Mouse (Mus musculus): ENCODE results near the gene Rgs7bp. TPM values are rescaled to one million over a fixed set of nuclear protein-coding genes. Genes with fewer than 3 reads are reported as not detected.

The Rgs7bp gene
- polyA plus RNA-seq, 1 experiment from 2014 or later = 0.83 TPM

GRCm38 (mm10) chr13:105066119-105066518 is 11.4 kb upstream of the Rgs7bp start:
- DNase-seq (no peak), ATAC-seq (ENCODE audit: insufficient read depth) (no peak)
- Histone ChIP-seq H3K9ac (no peak overlapping the region), H3K4me1 (ENCODE audit: insufficient read depth) (no peaks in the 10 kb centered on the region), H3K27ac (ENCODE audit: low read depth) (no peak overlapping the region), H3K9me3 (ENCODE audit: low read depth, low read length) (no peaks in the 10 kb centered on the region), H3K27me3 (ENCODE audit: insufficient read depth, low read length) (no peaks in the 10 kb centered on the region), H3K4me2 (no peak overlapping the region), H3K36me3 (ENCODE audit: insufficient read depth) (no peaks in the 10 kb centered on the region), H3K4me3 (ENCODE audit: low read depth, low read length) (no peak overlapping the region)
- TF ChIP-seq CTCF (IDR thresholded peaks at IDR 0.05; ENCODE audit: low read depth) = no peak

- WGBS = 18% methylated on average over 5 of the region's 5 CpGs
- H3K4me2 ChIP-seq = peak overlapping the region; percentile 93
- no peaks in the 10 kb centered on the region for H3K36me3 ChIP-seq (ENCODE audit: insufficient read depth)
- no peaks in the 10 kb centered on the region for H3K4me1 ChIP-seq (ENCODE audit: insufficient read depth)
- H3K27me3 ChIP-seq (ENCODE audit: insufficient read depth, low read length) = peaks cover 19% of the 10 kb centered on the region
- ATAC-seq (ENCODE audit: insufficient read depth) (peak; percentile 13; the same call in 1 of the 2 replicates), DNase-seq (peak; percentile 55)
- no peaks in the 10 kb centered on the region for H3K9me3 ChIP-seq (ENCODE audit: low read depth, low read length)
- H3K27ac ChIP-seq (ENCODE audit: low read depth) = no peak overlapping the region
- no peak overlapping the region for H3K9ac ChIP-seq
- peak overlapping the region; percentile 56 for H3K4me3 ChIP-seq (ENCODE audit: low read depth, low read length)
- no peak for TF ChIP-seq CTCF (IDR thresholded peaks at IDR 0.05; ENCODE audit: low read depth)
These were observed 644 bp upstream of the Rgs7bp start for GRCm38 (mm10) chr13:105055374-105055773.

- TF ChIP-seq CTCF (IDR thresholded peaks at IDR 0.05; ENCODE audit: low read depth) = no peak
- ATAC-seq (ENCODE audit: insufficient read depth) = peak; percentile 50
- Histone ChIP-seq H3K9me3 (ENCODE audit: low read depth, low read length) (no peaks in the 10 kb centered on the region), H3K4me1 (ENCODE audit: insufficient read depth) (no peaks in the 10 kb centered on the region), H3K27me3 (ENCODE audit: insufficient read depth, low read length) (peaks cover 19% of the 10 kb centered on the region), H3K4me3 (ENCODE audit: low read depth, low read length) (peak overlapping the region; percentile 56), H3K36me3 (ENCODE audit: insufficient read depth) (no peaks in the 10 kb centered on the region), H3K9ac (peak overlapping the region; percentile 54; the same call in 1 of the 2 replicates), H3K4me2 (peak overlapping the region; percentile 93), H3K27ac (ENCODE audit: low read depth) (no peak overlapping the region)
- DNase-seq = no peak
- under 1% methylated on average over 8 of the region's 8 CpGs for WGBS
These were observed 195 bp upstream of the Rgs7bp start for GRCm38 (mm10) chr13:105054941-105055309.

- Histone ChIP-seq H3K27ac (ENCODE audit: low read depth) (no peak overlapping the region), H3K4me3 (ENCODE audit: low read depth, low read length) (peak overlapping the region; percentile 56), H3K4me1 (ENCODE audit: insufficient read depth) (no peaks in the 10 kb centered on the region), H3K36me3 (ENCODE audit: insufficient read depth) (no peaks in the 10 kb centered on the region), H3K4me2 (peak overlapping the region; percentile 93), H3K9me3 (ENCODE audit: low read depth, low read length) (no peaks in the 10 kb centered on the region), H3K27me3 (ENCODE audit: insufficient read depth, low read length) (peaks cover 19% of the 10 kb centered on the region), H3K9ac (peak overlapping the region; percentile 54)
- DNase-seq (no peak), ATAC-seq (ENCODE audit: insufficient read depth) (peak; percentile 16)
- WGBS = 3% methylated on average over 12 of the region's 12 CpGs
- TF ChIP-seq CTCF (IDR thresholded peaks at IDR 0.05; ENCODE audit: low read depth) = no peak
These were observed 1.1 kb downstream of the Rgs7bp start for GRCm38 (mm10) chr13:105053618-105054017.

GRCm38 (mm10) chr13:105051432-105051831 is 3.3 kb downstream of the Rgs7bp start:
- TF ChIP-seq CTCF (IDR thresholded peaks at IDR 0.05; ENCODE audit: low read depth) = no peak
- H3K27ac ChIP-seq (ENCODE audit: low read depth) = no peak overlapping the region
- no peaks in the 10 kb centered on the region for H3K36me3 ChIP-seq (ENCODE audit: insufficient read depth)
- no peak overlapping the region for H3K9ac ChIP-seq
- no peak overlapping the region for H3K4me3 ChIP-seq (ENCODE audit: low read depth, low read length)
- H3K27me3 ChIP-seq (ENCODE audit: insufficient read depth, low read length) = peaks cover 19% of the 10 kb centered on the region
- H3K4me1 ChIP-seq (ENCODE audit: insufficient read depth) = no peaks in the 10 kb centered on the region
- no peak overlapping the region for H3K4me2 ChIP-seq
- WGBS = 28% methylated on average over 6 of the region's 6 CpGs
- no peak for ATAC-seq (ENCODE audit: insufficient read depth)
- no peaks in the 10 kb centered on the region for H3K9me3 ChIP-seq (ENCODE audit: low read depth, low read length)
- DNase-seq = no peak

- Histone ChIP-seq H3K27ac (ENCODE audit: low read depth) (no peak overlapping the region), H3K36me3 (ENCODE audit: insufficient read depth) (no peaks in the 10 kb centered on the region), H3K4me3 (ENCODE audit: low read depth, low read length) (no peak overlapping the region), H3K9me3 (ENCODE audit: low read depth, low read length) (no peaks in the 10 kb centered on the region), H3K27me3 (ENCODE audit: insufficient read depth, low read length) (peaks cover 11% of the 10 kb centered on the region), H3K4me2 (no peak overlapping the region), H3K9ac (no peak overlapping the region), H3K4me1 (ENCODE audit: insufficient read depth) (no peaks in the 10 kb centered on the region)
- DNase-seq (peak; percentile 15), ATAC-seq (ENCODE audit: insufficient read depth) (no peak)
- no peak for TF ChIP-seq CTCF (IDR thresholded peaks at IDR 0.05; ENCODE audit: low read depth)
- 66% methylated on average over 8 of the region's 8 CpGs for WGBS
These were observed 6.1 kb downstream of the Rgs7bp start for GRCm38 (mm10) chr13:105048662-105049061.

GRCm38 (mm10) chr13:105047377-105047776 is 7.4 kb downstream of the Rgs7bp start:
- no peak for ATAC-seq (ENCODE audit: insufficient read depth)
- H3K9ac ChIP-seq = no peak overlapping the region
- H3K27ac ChIP-seq (ENCODE audit: low read depth) = no peak overlapping the region
- no peaks in the 10 kb centered on the region for H3K27me3 ChIP-seq (ENCODE audit: insufficient read depth, low read length)
- TF ChIP-seq CTCF (IDR thresholded peaks at IDR 0.05; ENCODE audit: low read depth) = no peak
- WGBS = 40% methylated on average over 9 of the region's 9 CpGs
- peak overlapping the region; percentile 31; the same call in 1 of the 2 replicates for H3K4me2 ChIP-seq
- peak; percentile 14 for DNase-seq
- H3K36me3 ChIP-seq (ENCODE audit: insufficient read depth) = no peaks in the 10 kb centered on the region
- no peaks in the 10 kb centered on the region for H3K4me1 ChIP-seq (ENCODE audit: insufficient read depth)
- no peaks in the 10 kb centered on the region for H3K9me3 ChIP-seq (ENCODE audit: low read depth, low read length)
- 0 out of 2 replicates have a peak overlapping the region, but pooled peaks have one; percentile 2 for H3K4me3 ChIP-seq (ENCODE audit: low read depth, low read length)

- TF ChIP-seq CTCF (IDR thresholded peaks at IDR 0.05; ENCODE audit: low read depth) = no peak
- Histone ChIP-seq H3K27me3 (ENCODE audit: insufficient read depth, low read length) (no peaks in the 10 kb centered on the region), H3K4me3 (ENCODE audit: low read depth, low read length) (no peak overlapping the region), H3K4me1 (ENCODE audit: insufficient read depth) (no peaks in the 10 kb centered on the region), H3K9ac (no peak overlapping the region), H3K4me2 (no peak overlapping the region), H3K27ac (ENCODE audit: low read depth) (no peak overlapping the region), H3K36me3 (ENCODE audit: insufficient read depth) (no peaks in the 10 kb centered on the region), H3K9me3 (ENCODE audit: low read depth, low read length) (no peaks in the 10 kb centered on the region)
- 50% methylated on average over 3 of the region's 3 CpGs for WGBS
- DNase-seq (no peak), ATAC-seq (ENCODE audit: insufficient read depth) (no peak)
These were observed 10.8 kb downstream of the Rgs7bp start for GRCm38 (mm10) chr13:105043882-105044281.
